Mouse (Mus musculus) embryonic facial prominence, embryonic 15.5 days (tissue): ENCODE data around the gene H2-T22. TPM values are rescaled to one million over a fixed set of nuclear protein-coding genes. Genes with fewer than 3 reads are reported as not detected.
A peak's percentile ranks its signal among the peaks of the same experiment; 100 is the strongest.

ENCODE experiments used
- ATAC-seq: fragments of 200-750 bp; cut with Nextera tagmentation; 2 replicates; pipeline ENCODE4 v1.8.0; 2017; ENCODE audit warnings: low read depth, moderate TSS enrichment; ENCODE audit not compliant: insufficient number of reproducible peaks, low FRiP score, low TSS enrichment
- H3K27ac ChIP-seq: fragments of 300-500 bp; sonication (generic); replicated peaks from 2 replicates; pipeline ENCODE4 v1.5.1; 2015; ENCODE audit warnings: mild to moderate bottlenecking, inconsistent platforms
- H3K27me3 ChIP-seq: fragments of 300-500 bp; sonication (generic); 2 replicates; pipeline ENCODE4 v1.6.1; 2015; ENCODE audit warnings: inconsistent platforms
- H3K36me3 ChIP-seq: fragments of 300-500 bp; sonication (generic); 2 replicates; pipeline ENCODE4 v1.6.1; 2015; ENCODE audit warnings: mild to moderate bottlenecking, inconsistent platforms
- H3K4me1 ChIP-seq: fragments of 300-500 bp; sonication (generic); 2 replicates; pipeline ENCODE4 v1.6.1; 2015; ENCODE audit warnings: inconsistent platforms
- H3K4me2 ChIP-seq: fragments of 300-500 bp; sonication (generic); replicated peaks from 2 replicates; pipeline ENCODE4 v1.6.1; 2015; ENCODE audit warnings: mild to moderate bottlenecking, inconsistent platforms
- H3K4me3 ChIP-seq: fragments of 300-500 bp; sonication (generic); replicated peaks from 2 replicates; pipeline ENCODE4 v1.5.1; 2015; ENCODE audit warnings: mild to moderate bottlenecking, inconsistent platforms
- H3K9ac ChIP-seq: fragments of 300-500 bp; sonication (generic); 2 replicates; pipeline ENCODE4 v1.6.1; 2015; ENCODE audit warnings: inconsistent platforms
- H3K9me3 ChIP-seq: fragments of 300-500 bp; sonication (generic); replicated peaks from 2 replicates; pipeline ENCODE4 v1.6.1; 2016; ENCODE audit warnings: inconsistent platforms
- WGBS: fragments of 180-500 bp; shearing (Covaris S2); methylation state at CpG from one replicate; pipeline ENCODE4 v1.1.7; 2015; 5-methylcytosine and 5-hydroxymethylcytosine counted together
- polyA plus RNA-seq: library from polyadenylated mRNA; unstranded; fragments of >200 nt; fragmentation: Nextera tagmentation; extraction: Ambion mirVana; gene quantifications from 2 replicates; pipeline ENCODE4 v1.2.1, GENCODE M21; 2015

The H2-T22 gene
- polyA plus RNA-seq, 1 experiment from 2014 or later, result 27.2 TPM

- WGBS, result 2% methylated on average over 31 of the region's 31 CpGs
- Histone ChIP-seq H3K27ac (peak overlapping the region; percentile 75), H3K9me3 (no peaks in the 10 kb centered on the region), H3K36me3 (peaks cover 5% of the 10 kb centered on the region), H3K4me2 (peak overlapping the region; percentile 62), H3K9ac (peak overlapping the region; percentile 54), H3K4me1 (peaks cover 17% of the 10 kb centered on the region), H3K4me3 (peak overlapping the region; percentile 64), H3K27me3 (no peaks in the 10 kb centered on the region)
- ATAC-seq, result peak; percentile 79
These were observed 48.2 kb downstream of the H2-T22 start for GRCm38 (mm10) chr17:35994175-35994878.

- peak overlapping the region; percentile 62 for H3K4me2 ChIP-seq
- 6% methylated on average over 17 of the region's 17 CpGs for WGBS
These were observed 48.9 kb downstream of the H2-T22 start for GRCm38 (mm10) chr17:35993675-35994074.

GRCm38 (mm10) chr17:35991781-35992180, 50.8 kb downstream of the H2-T22 start:
- H3K9me3 ChIP-seq, result no peaks in the 10 kb centered on the region
- H3K4me2 ChIP-seq, result no peak overlapping the region
- H3K4me3 ChIP-seq, result no peak overlapping the region
- no peak overlapping the region for H3K27ac ChIP-seq
- peaks cover 9% of the 10 kb centered on the region for H3K4me1 ChIP-seq
- no peak overlapping the region for H3K9ac ChIP-seq
- no peaks in the 10 kb centered on the region for H3K27me3 ChIP-seq
- ATAC-seq, result no peak
- WGBS, result 43% methylated on average over 10 of the region's 10 CpGs
- peaks cover 29% of the 10 kb centered on the region for H3K36me3 ChIP-seq

More at GRCm38 (mm10) chr17:35993675-35994074, 48.9 kb downstream of the H2-T22 start:
- Histone ChIP-seq H3K4me1 (peaks cover 17% of the 10 kb centered on the region), H3K4me3 (peak overlapping the region; percentile 64), H3K9ac (no peak overlapping the region), H3K27ac (no peak overlapping the region), H3K9me3 (no peaks in the 10 kb centered on the region), H3K27me3 (no peaks in the 10 kb centered on the region), H3K36me3 (peaks cover 11% of the 10 kb centered on the region)
- peak; percentile 69 for ATAC-seq

Other genes with a start within 250 kb of the H2-T22 start
- gene Ier3, start 221.1 kb downstream of the H2-T22 start, polyA plus RNA-seq, result 28.7 and 30.2 TPM in 2 replicates
- 64.4 and 72.6 TPM in 2 replicates for gene Flot1, start 219.5 kb downstream of the H2-T22 start, polyA plus RNA-seq
- 823 TPM in 2 replicates for gene Tubb5, start 204.4 kb downstream of the H2-T22 start, polyA plus RNA-seq
- 12.0 and 16.1 TPM in 2 replicates for gene Mdc1, start 201.2 kb downstream of the H2-T22 start, polyA plus RNA-seq
- 53.2 and 55.2 TPM in 2 replicates for gene Nrm, start 181.4 kb downstream of the H2-T22 start, polyA plus RNA-seq
- 28.5 and 30.3 TPM in 2 replicates for gene Ppp1r18, start 177.2 kb downstream of the H2-T22 start, polyA plus RNA-seq
- gene Dhx16, start 162.9 kb downstream of the H2-T22 start, polyA plus RNA-seq, result 40.7 and 50.6 TPM in 2 replicates
- gene 2310061I04Rik, start 145.3 kb downstream of the H2-T22 start, polyA plus RNA-seq, result 22.3 and 23.9 TPM in 2 replicates
- gene Atat1, start 132.7 kb downstream of the H2-T22 start, polyA plus RNA-seq, result 64.5 and 77.7 TPM in 2 replicates
- gene Mrps18b, start 126.4 kb downstream of the H2-T22 start, polyA plus RNA-seq, result 72.5 and 75.7 TPM in 2 replicates
- 39.2 and 39.5 TPM in 2 replicates for gene Ppp1r10, start 126.3 kb downstream of the H2-T22 start, polyA plus RNA-seq
- 89.0 and 92.2 TPM in 2 replicates for gene Abcf1, start 73.0 kb downstream of the H2-T22 start, polyA plus RNA-seq
- gene Gnl1, start 62.9 kb downstream of the H2-T22 start, polyA plus RNA-seq, result 59.7 and 61.5 TPM in 2 replicates
- 37.8 and 41.4 TPM in 2 replicates for gene Prr3, start 62.5 kb downstream of the H2-T22 start, polyA plus RNA-seq
- 3.0 and 3.7 TPM in 2 replicates for gene H2-T24, start 22.2 kb downstream of the H2-T22 start, polyA plus RNA-seq
- 24.9 and 26.4 TPM in 2 replicates for gene H2-T23, start 9.9 kb downstream of the H2-T22 start, polyA plus RNA-seq
- gene Gm6034, start 214 bp upstream of the H2-T22 start, polyA plus RNA-seq, result 0.11 TPM in 1 of 2 replicates, not detected in the other
- 0.12 TPM in 1 of 2 replicates, not detected in the other for gene Gm11127, start 15.6 kb upstream of the H2-T22 start, polyA plus RNA-seq
- not detected in 2 replicates for gene Gm19684, start 78.9 kb upstream of the H2-T22 start, polyA plus RNA-seq
- gene Gm7030, start 86.7 kb upstream of the H2-T22 start, polyA plus RNA-seq, result not detected in 2 replicates
- 0.33 TPM in 1 of 2 replicates, not detected in the other for gene Gm8909, start 125.8 kb upstream of the H2-T22 start, polyA plus RNA-seq
- gene H2-T3, start 147.5 kb upstream of the H2-T22 start, polyA plus RNA-seq, result not detected in 2 replicates
- 104 and 107 TPM in 2 replicates for gene Rpp21, start 215.3 kb upstream of the H2-T22 start, polyA plus RNA-seq
- gene Trim39, start 229.5 kb upstream of the H2-T22 start, polyA plus RNA-seq, result 17.0 and 19.1 TPM in 2 replicates
- gene H2-M10.2, start 243.7 kb upstream of the H2-T22 start, polyA plus RNA-seq, result 0.30 TPM in 1 of 2 replicates, not detected in the other